Mouse (Mus musculus) natural killer cell, adult 2 months (primary cell): ENCODE data around the gene Usp30.

Experiments used
- DNase-seq, 2 experiments: peaks; one replicate each; pipeline ENCODE4 v3.0.0; 2022; ENCODE audit warnings: low spot score in 2 of 2

Gene Usp30

DNA sequence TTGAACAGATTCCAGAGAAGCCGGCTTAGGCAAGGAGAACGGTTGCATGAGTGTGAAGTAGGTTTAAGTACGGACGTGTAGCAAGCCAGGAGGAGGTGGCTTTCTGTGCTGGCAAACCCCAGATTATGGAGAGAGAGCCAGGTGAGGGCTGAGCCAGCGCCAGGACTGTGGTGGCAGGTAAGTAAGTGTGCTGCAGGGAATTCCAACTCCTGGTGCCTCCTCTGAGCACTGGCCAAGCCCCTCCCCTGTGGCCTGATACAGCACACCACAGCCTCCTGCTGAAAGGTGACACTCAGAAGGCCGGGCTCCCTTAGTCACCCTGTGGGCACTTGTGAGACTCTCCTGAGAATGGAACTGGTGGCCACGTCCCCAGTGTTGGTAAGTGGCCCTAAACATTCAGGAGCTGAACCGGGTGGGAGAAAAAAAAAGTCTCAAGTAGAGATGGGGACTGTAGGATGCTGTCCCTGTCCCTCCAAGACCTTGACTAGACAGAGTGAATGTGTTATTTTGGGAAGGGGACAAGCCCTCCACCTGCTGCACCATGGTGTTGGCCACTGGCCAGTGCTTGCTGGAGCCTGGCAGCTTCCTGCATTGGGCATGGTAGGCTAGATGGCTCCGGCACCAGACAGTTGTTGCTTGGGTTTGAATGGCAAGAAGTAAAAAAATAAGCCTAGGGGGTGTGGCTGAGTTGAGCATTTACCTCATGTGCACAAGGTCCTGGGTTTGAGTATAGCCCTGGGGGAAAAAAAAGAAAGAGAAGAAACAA lies 90.1 kb downstream of the Usp30 start:
- DNase-seq, result no peak

- DNase-seq, result no peak
Observed at GRCm38 (mm10) chr5:114157236-114157635, 92.0 kb downstream of the Usp30 start.

DNA sequence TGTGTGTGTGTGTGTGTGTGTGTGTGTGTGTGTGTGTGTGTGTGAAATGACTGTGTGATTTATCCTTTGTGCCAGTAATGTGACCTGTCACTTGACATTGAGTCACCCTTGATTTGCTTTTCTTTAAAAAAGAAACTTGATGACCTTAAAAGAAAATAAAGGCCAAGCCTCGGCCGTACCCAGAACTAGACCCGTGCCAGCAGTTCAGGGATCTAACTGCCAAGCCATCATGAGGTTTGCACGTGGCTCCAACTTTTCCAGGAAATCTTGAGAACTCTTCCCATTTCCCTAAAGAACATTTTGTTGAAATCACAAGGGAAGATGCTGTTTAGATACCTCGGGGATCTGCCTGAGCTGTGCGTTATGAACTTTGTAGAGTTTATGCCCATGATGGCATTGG lies 96.2 kb downstream of the Usp30 start:
- no peak for DNase-seq

DNA sequence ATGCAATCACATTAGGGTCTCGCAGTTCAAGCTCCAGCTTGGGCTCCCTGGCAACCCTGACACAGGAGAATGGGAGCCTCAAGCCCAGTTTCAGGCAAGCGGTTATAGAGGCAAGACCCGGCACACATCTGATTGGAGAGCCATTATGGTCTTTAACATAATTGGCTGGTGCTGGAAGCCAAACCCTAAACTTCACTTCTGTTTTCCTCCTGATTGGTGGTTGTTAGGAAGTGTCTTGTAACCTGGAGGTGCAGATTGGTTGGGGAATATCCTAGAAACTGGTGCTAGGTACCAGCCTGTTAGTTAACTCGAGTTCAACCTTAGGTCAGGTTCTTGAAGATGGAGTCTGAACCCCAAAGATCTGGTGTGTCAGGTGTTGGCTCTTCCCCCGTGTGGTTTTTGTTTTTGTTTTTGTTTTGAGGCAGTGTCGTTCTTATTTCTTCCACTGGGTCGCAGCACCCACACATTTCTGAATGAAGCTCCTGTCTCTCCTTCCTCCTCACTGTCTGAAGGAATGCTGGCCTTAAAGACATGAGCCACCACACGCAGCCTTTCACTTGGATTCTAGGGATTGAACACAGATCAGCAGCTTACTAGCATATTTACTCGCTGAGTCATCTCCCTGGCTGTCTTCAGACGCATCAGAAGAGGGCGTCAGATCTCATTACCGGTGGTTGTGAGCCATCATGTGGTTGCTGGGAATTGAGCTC lies 97.0 kb downstream of the Usp30 start:
- DNase-seq, result no peak

- DNase-seq, result no peak
Observed at GRCm38 (mm10) chr5:114163117-114163696, 97.9 kb downstream of the Usp30 start.

GRCm38 (mm10) chr5:114170345-114170744 lies 105.1 kb downstream of the Usp30 start:
- no peak for DNase-seq

DNA sequence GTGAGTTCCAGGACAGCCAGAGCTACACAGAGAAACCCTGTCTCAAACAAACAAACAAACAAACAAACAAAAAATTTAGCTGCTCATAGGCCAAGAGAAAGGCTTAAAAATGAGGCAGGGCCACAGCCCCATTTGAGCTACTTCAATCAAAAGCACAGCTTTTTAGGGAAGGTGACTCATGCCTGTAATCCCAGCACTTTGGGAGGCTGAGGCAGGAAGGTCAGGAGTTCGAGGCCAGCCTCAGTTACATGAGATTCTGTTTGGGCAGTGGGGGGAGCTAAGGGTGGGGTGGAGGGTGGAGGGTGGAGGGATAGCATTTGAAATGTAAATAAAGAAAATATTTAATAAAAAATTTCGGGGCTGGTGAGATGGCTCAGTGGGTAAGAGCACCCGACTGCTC lies 107.7 kb downstream of the Usp30 start:
- DNase-seq, result peak in 1 of 2 experiments; percentile 36

- DNase-seq, result no peak
Observed at GRCm38 (mm10) chr5:114173458-114173857, 108.2 kb downstream of the Usp30 start.

DNA sequence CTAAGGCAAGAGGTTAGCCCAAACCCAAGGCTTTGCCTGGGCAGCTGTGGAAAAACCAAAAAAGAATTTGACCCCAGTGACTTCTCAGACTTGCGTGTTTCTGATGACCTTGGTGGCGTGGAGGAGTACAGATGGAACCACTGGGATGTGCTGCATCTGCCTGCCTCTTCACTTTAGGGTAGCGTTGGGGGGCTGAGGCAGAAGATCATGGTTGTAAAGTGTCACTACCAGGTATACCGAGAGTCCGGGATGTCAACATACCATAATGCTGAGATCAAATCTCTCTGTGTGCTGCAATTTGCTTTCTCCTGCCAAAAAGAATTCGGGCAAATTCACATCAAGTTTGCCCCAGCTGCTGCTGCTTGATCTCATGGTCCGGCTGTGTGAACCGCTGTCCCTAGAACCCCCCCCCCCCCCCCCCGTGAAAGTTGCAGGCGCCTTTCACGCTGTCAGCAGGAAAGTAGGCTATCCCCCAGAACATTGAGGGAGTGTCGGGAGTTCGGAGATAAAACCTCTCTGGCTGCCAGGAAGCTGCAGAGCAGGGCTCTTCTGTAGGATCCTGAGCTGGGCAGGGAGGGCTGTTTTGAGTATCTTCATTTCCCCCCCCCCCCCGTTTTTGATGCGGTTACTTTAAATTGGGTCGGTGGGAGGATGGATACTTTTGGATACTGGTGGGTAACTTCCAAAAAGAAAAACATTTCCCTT lies 108.8 kb downstream of the Usp30 start:
- DNase-seq, result no peak
